Mouse (Mus musculus) 3134 (cell line): ENCODE measurements around the gene Gm4792.

Experiments used
- DNase-seq: peaks from one replicate; pipeline ENCODE4 v3.0.0-alpha.2; 2011; ENCODE audit warnings: low spot score; ENCODE audit not compliant: insufficient read length; ENCODE audit errors: extremely low read depth

Gm4792 gene

DNA sequence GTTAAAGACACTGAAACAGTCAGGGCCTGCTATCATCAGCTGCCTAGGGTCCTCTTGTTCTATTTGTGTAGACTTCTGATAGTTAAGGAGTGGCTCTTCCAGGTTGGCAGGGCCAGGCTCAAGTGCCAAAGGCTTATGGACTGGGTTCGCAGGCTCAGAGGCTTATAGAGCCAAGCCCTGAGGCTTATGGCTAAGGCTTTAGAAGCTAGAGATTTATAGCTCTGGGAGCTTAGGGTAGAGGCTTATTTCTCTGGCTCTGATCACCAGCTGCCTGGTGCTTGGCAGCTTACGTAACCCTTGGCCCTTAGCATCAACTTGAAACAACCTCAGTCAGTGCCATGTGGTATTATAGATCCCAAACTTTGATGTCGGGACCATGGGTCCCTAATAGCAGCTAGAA, at the start of gene Gm4792:
Gene Gm4792, minus strand, starts transcription at position 233 of the 400 bp plus-strand sequence.
- no peak for DNase-seq

DNA sequence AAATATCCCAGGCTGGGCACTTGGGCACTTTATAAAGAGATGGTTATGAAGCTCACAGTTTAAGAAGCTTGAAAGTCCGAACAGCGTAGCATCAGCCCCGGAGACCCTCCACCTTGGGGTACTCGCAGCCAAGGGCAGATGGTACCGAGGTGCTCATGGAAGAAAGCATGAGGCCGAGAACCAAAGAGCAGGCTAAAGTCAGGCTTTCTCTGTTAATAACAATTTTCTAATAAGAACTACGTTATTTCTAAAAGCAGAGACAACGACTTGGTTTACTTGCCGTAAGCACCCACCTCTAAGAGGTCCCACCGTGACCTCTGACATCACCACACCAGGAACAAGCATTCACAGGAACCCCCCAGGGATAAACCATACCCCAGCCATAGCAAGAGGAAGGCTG, 49.5 kb upstream of the Gm4792 start:
- no peak for DNase-seq

DNA sequence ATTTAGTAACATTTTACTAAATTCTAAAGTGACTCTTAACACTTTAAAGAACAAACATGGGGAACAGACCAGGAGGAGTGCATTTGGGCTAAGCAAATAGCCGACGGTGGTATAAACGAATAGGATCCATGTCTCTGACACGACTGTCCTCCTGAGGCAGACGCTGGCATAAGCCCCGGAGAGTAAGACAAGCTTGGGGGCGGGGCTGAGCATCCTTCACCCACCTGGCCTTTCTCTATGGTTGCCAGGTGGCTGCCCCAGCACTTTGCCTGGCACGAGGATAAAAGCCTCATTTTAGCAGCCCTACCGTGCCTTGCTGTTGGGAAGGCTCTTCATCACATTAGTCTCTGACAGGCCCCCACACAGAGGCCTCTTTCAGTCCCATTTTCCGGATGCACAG, 48.8 kb upstream of the Gm4792 start:
- no peak for DNase-seq

- DNase-seq: no peak
These were observed 48.1 kb upstream of the Gm4792 start for GRCm38 (mm10) chr10:94346596-94346995.

GRCm38 (mm10) chr10:94345509-94346252, 47.2 kb upstream of the Gm4792 start:
- DNase-seq: no peak

GRCm38 (mm10) chr10:94344631-94345417, 46.3 kb upstream of the Gm4792 start:
- DNase-seq: no peak

DNA sequence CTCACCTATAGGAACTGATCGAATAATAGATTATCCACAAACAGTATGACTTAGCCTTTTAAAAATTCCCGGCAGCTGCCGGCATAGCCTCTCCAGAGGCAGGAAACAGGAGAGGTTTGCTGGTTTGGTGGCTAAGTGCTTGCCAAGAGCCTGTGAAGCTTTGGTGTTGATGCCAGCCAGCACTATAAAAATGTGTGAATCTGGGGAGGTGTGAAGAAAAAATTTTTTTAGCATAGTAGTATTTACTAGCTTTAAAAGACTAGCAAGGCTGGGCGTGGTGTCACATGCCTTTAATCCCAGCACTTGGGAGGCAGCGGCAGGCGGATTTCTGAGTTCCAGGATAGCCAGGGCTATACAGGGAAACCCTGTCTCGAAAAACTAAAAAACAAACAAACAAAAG, 45.1 kb upstream of the Gm4792 start:
- no peak for DNase-seq

DNA sequence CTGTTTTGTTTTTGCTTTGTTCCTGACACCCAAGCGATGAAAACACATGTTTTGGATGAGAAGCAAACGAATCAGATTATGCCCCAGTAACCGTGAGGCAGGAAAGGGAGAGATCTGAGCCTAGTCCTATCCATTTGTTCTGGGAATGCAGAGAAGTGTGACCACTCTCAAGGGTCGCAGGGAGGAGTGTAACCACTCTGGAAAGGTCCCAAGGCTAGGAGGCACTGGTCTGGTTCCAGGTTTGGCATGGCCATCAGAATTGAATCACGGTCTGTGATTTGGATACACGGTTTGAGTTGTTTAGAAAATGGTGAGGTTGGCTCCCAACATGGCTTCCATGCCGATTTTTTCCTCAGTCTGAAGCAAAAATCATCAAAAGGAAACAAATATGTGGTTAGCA, 43.8 kb upstream of the Gm4792 start:
- DNase-seq: no peak

- no peak for DNase-seq
These were observed 43.0 kb upstream of the Gm4792 start for GRCm38 (mm10) chr10:94341501-94341900.

- DNase-seq: no peak
These were observed 37.6 kb upstream of the Gm4792 start for GRCm38 (mm10) chr10:94336071-94336470.

GRCm38 (mm10) chr10:94335047-94335446, 36.5 kb upstream of the Gm4792 start:
- no peak for DNase-seq

DNA sequence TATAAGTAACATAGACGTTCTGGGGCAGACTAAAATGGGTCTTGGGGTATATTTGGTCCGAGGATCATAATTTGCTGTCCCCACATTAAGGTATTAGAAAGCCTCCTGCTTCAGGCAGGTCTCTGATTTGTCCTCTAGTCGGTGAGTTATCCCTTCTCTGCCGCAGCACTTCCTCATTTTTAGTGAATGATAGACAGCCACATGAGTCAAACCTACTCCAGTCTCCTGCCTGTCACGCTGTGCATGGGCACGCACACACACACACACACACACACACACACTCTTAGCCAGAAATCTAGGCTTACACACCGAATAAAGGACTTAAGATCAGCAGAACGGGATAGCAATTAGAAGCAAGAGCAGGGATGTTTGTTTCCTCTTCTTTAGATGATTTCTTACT, 34.8 kb upstream of the Gm4792 start:
- DNase-seq: no peak

DNA sequence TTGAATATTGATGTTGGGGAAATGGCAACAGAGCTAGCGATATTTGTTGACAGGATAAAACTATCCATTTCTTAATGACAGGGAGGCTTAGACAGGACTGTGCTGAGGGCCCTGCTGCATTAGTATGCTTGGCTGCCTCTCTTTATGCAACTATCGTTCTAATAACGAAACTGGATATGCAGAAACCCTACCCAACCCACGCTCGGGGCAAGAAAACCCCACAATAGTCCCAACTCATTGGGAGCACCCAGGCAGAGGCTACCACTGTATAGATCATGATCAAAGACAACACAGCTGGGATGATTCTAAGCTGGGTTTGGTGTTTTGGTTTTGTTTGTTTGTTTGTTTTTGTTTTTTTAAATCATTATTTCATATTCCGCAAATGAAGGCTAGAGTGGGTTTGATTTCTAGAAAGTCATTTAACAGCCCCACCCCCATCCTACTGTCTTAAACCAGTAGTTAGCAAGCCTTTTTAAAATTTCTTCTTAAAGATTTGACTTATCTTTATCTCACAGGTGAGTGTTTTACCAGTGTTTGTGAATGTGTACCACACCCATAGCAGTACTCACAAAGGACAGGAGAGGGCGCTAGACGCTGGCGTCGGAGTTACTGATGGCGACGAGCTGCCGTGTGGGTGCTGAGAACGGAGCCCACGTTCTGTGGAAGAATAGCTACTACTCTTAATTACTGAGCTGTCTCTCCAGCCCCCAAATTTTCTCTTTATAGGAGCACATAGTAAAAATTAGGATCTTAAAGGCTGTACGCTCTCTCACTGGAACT, 34.0 kb upstream of the Gm4792 start:
- DNase-seq: no peak

DNA sequence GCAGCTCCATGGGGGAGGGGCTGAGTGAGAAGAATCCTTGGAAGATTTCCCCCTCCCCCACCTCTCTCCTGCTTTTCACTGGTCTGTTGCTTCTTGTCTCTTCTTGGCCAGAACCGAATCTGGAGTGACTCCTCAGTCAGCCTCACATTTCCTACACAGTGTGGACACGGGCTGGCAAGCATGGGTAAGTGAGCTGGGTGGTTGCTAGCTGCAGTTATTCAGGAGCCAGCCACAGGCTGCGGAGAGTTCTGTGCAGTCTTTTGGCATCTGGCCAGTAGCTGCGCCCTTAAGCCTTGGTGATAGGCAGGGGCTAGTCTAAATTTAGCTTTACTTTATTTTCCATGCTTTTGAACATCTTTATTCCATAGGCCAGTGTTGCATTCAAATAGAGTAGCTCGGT, 31.5 kb upstream of the Gm4792 start:
- no peak for DNase-seq

- no peak for DNase-seq
These were observed 20.1 kb upstream of the Gm4792 start for GRCm38 (mm10) chr10:94318574-94318973.

GRCm38 (mm10) chr10:94313146-94313545, 14.6 kb upstream of the Gm4792 start:
- DNase-seq: no peak

- DNase-seq: no peak
These were observed 13.7 kb upstream of the Gm4792 start for GRCm38 (mm10) chr10:94312007-94312715.

DNA sequence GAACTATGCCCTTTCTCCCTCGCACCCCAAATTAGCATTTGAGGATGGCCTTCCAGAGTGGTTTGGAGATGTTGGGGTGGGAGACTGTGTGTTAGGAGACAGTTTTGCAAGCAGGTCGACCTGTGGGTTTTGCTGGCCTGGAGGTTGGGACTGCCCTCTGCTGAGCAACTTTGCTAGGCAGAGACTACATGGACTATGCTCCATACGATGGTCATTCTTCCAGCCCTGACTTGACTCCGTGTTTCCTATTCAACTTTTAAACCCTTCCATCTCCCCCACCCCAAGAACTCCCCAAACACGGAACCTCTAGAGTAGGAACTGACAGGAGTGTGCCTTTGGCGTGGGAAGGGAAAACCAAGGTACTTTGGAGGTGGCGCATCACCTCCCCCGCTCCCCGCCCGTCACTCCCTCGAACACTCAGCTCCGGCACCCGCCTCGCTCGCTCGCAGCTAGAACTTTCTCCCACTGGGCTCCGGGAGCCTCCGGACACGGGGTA, 13.1 kb upstream of the Gm4792 start, which contains the start of gene Tmcc3:
Gene Tmcc3, plus strand, starts transcription at position 439 of the 496 bp plus-strand sequence.
- DNase-seq: no peak

DNA sequence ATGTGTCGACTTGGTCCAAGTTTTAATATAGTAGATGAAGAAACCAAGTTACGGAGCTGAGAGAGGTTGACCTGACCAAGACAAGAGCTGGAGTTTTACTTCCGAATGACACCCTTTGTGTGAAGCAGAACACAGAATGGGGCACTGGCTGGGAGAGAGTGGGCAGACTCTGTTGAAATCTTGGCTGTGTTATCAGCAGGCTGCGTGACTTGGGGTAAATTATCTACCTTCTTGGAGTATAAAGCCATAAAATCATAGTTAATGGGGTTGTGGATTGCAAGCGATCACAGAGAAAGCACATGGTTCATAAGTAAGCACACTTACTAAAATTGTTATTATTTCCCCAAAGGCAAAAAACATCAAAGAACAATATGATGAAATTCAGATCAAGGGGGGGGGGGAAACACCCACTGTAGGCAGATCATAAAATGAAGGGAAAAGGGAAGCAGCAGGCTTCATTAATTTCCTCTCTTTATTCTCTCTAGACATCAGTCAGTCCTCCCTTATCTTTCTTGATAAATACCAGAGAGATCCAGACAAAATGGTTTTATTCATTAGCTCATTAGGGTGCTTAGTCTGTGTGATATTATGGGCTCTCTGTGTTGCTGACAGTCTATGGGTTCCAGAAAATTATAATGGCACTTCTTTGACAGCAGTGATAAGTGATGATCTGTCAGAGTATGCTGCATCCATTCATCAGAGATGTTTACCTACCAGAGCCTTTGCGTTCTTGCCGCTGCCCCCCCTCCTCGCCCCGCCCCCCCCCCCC, 12.2 kb upstream of the Gm4792 start:
- DNase-seq: no peak

- no peak for DNase-seq
These were observed 7.0 kb upstream of the Gm4792 start for GRCm38 (mm10) chr10:94305526-94305925.
